Mouse (Mus musculus): ENCODE measurements at regions not wholly inside any gene's neighbourhood (a gene's known extent, or its start where the extent isn't known, plus 50 kb on each side); places are given as distances from the start of the nearest gene placed in this dataset.

DNA sequence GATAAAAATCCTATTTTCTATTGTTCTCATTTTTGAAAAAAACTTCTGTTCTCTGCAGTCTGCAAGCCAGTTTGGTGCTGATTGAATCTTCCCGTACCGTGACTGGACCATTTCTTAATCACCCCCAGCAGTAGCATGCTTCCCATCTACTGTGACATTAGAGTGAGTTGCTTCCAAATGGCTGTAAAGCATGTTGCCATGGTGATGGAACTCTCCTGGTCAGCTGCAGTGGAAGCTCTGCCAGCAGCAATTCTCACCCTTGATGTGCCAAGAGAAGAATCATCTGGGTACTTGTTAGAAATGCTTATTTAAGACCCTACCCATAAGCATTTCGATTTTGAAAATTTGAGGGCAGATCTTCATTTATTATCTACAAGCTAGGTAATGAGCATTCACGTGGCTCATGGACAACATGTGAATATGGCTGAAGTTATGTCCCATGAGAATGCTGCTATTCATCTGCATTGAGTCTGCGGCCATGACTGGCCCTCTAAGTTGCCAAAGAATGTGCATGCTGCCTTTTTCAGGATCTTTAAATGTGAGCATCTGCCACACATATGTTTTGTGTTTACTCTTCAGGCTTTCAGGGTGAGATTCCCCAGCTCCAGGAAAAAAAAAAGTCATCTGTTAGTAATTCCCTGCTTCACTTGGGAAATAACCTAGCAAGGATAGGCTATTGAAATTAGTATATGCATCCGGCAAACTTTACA is 62.8 kb downstream of the H2al1n start:
- Histone ChIP-seq H3K9me3 (ENCODE audit: low read length) (no peaks in the 10 kb centered on the region), H3K4me3 (replicated peaks; ENCODE audit: low read length) (no peak overlapping the region), H3K4me1 (replicated peaks; ENCODE audit: low read depth, low read length) (no peaks in the 10 kb centered on the region), H3K27me3 (ENCODE audit: insufficient read depth, low read length) (no peaks in the 10 kb centered on the region), H3K36me3 (ENCODE audit: insufficient read depth, low read length) (no peaks in the 10 kb centered on the region)
- TF ChIP-seq CTCF (conservative IDR thresholded peaks at IDR 0.05; ENCODE audit: low read length) (no peak), NANOG (IDR thresholded peaks at IDR 0.05; ENCODE audit: borderline replicate concordance, low read length) (no peak), POU5F1 (IDR thresholded peaks at IDR 0.05; ENCODE audit: borderline replicate concordance, low read length) (no peak)

GRCm38 (mm10) chrX:14279312-14279711 is 68.4 kb downstream of the H2al1n start:
- Histone ChIP-seq H3K36me3 (ENCODE audit: insufficient read depth, low read length) (no peaks in the 10 kb centered on the region), H3K4me3 (replicated peaks; ENCODE audit: low read length) (no peak overlapping the region), H3K9me3 (ENCODE audit: low read length) (no peaks in the 10 kb centered on the region), H3K4me1 (replicated peaks; ENCODE audit: low read depth, low read length) (no peaks in the 10 kb centered on the region), H3K27me3 (ENCODE audit: insufficient read depth, low read length) (no peaks in the 10 kb centered on the region)
- TF ChIP-seq CTCF (conservative IDR thresholded peaks at IDR 0.05; ENCODE audit: low read length), result no peak
- TF ChIP-seq NANOG (IDR thresholded peaks at IDR 0.05; ENCODE audit: borderline replicate concordance, low read length), result no peak
- no peak for TF ChIP-seq POU5F1 (IDR thresholded peaks at IDR 0.05; ENCODE audit: borderline replicate concordance, low read length)

GRCm38 (mm10) chrX:14279736-14280135 is 68.8 kb downstream of the H2al1n start:
- no peaks in the 10 kb centered on the region for H3K4me1 ChIP-seq (replicated peaks; ENCODE audit: low read depth, low read length)
- H3K36me3 ChIP-seq (ENCODE audit: insufficient read depth, low read length), result no peaks in the 10 kb centered on the region
- no peak overlapping the region for H3K4me3 ChIP-seq (replicated peaks; ENCODE audit: low read length)
- H3K9me3 ChIP-seq (ENCODE audit: low read length), result no peaks in the 10 kb centered on the region
- H3K27me3 ChIP-seq (ENCODE audit: insufficient read depth, low read length), result no peaks in the 10 kb centered on the region
- no peak for TF ChIP-seq CTCF (conservative IDR thresholded peaks at IDR 0.05; ENCODE audit: low read length)
- no peak for TF ChIP-seq POU5F1 (IDR thresholded peaks at IDR 0.05; ENCODE audit: borderline replicate concordance, low read length)
- no peak for TF ChIP-seq NANOG (IDR thresholded peaks at IDR 0.05; ENCODE audit: borderline replicate concordance, low read length)

- H3K36me3 ChIP-seq (ENCODE audit: insufficient read depth, low read length), result no peaks in the 10 kb centered on the region
- H3K4me1 ChIP-seq (replicated peaks; ENCODE audit: low read depth, low read length), result no peaks in the 10 kb centered on the region
- H3K27me3 ChIP-seq (ENCODE audit: insufficient read depth, low read length), result no peaks in the 10 kb centered on the region
- H3K4me3 ChIP-seq (replicated peaks; ENCODE audit: low read length), result no peak overlapping the region
- H3K9me3 ChIP-seq (ENCODE audit: low read length), result peaks cover 3% of the 10 kb centered on the region; the same call in 1 of the 2 replicates
- no peak for TF ChIP-seq POU5F1 (IDR thresholded peaks at IDR 0.05; ENCODE audit: borderline replicate concordance, low read length)
- no peak for TF ChIP-seq CTCF (conservative IDR thresholded peaks at IDR 0.05; ENCODE audit: low read length)
- no peak for TF ChIP-seq NANOG (IDR thresholded peaks at IDR 0.05; ENCODE audit: borderline replicate concordance, low read length)
These were observed 83.9 kb downstream of the H2al1n start for GRCm38 (mm10) chrX:14294890-14295289.

GRCm38 (mm10) chrX:14302125-14302524 is 91.2 kb downstream of the H2al1n start:
- no peaks in the 10 kb centered on the region for H3K4me1 ChIP-seq (replicated peaks; ENCODE audit: low read depth, low read length)
- H3K9me3 ChIP-seq (ENCODE audit: low read length), result peaks cover 31% of the 10 kb centered on the region
- no peak overlapping the region for H3K4me3 ChIP-seq (replicated peaks; ENCODE audit: low read length)
- no peaks in the 10 kb centered on the region for H3K36me3 ChIP-seq (ENCODE audit: insufficient read depth, low read length)
- H3K27me3 ChIP-seq (ENCODE audit: insufficient read depth, low read length), result no peaks in the 10 kb centered on the region
- TF ChIP-seq POU5F1 (IDR thresholded peaks at IDR 0.05; ENCODE audit: borderline replicate concordance, low read length), result no peak
- peak; percentile 42; the same call in 1 of the 2 replicates for TF ChIP-seq NANOG (IDR thresholded peaks at IDR 0.05; ENCODE audit: borderline replicate concordance, low read length)
- TF ChIP-seq CTCF (conservative IDR thresholded peaks at IDR 0.05; ENCODE audit: low read length), result no peak

GRCm38 (mm10) chrX:14312746-14313145 is 101.8 kb downstream of the H2al1n start:
- TF ChIP-seq NANOG (IDR thresholded peaks at IDR 0.05; ENCODE audit: borderline replicate concordance, low read length) (no peak), CTCF (conservative IDR thresholded peaks at IDR 0.05; ENCODE audit: low read length) (no peak), POU5F1 (IDR thresholded peaks at IDR 0.05; ENCODE audit: borderline replicate concordance, low read length) (no peak)
- Histone ChIP-seq H3K4me3 (replicated peaks; ENCODE audit: low read length) (no peak overlapping the region), H3K9me3 (ENCODE audit: low read length) (peaks cover 9% of the 10 kb centered on the region; the same call in 1 of the 2 replicates), H3K4me1 (replicated peaks; ENCODE audit: low read depth, low read length) (no peaks in the 10 kb centered on the region), H3K36me3 (ENCODE audit: insufficient read depth, low read length) (no peaks in the 10 kb centered on the region), H3K27me3 (ENCODE audit: insufficient read depth, low read length) (no peaks in the 10 kb centered on the region)

DNA sequence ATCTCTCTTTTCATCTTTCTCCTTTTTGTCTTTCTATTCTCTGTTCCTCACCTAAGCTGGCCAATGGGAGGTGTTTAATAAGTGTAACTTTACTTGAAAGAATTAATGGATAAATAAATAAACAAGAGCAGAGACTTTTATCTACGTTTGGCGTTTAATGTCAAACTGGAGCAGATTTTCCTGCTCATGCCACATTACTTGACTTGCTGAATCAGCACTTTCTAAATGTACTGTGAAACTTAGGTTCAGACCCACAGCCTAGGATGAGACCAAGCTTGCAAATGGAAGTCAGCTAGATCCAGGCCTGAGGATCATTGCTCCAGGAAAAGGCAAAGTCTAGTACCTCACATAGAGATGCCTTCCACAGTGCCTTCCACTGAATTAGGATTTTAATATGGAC is 141.5 kb downstream of the H2al1n start:
- H3K9me3 ChIP-seq (ENCODE audit: low read length), result no peaks in the 10 kb centered on the region
- H3K4me3 ChIP-seq (replicated peaks; ENCODE audit: low read length), result no peak overlapping the region
- H3K27me3 ChIP-seq (ENCODE audit: insufficient read depth, low read length), result no peaks in the 10 kb centered on the region
- TF ChIP-seq POU5F1 (IDR thresholded peaks at IDR 0.05; ENCODE audit: borderline replicate concordance, low read length) (no peak), NANOG (IDR thresholded peaks at IDR 0.05; ENCODE audit: borderline replicate concordance, low read length) (no peak), CTCF (conservative IDR thresholded peaks at IDR 0.05; ENCODE audit: low read length) (no peak)
- H3K4me1 ChIP-seq (replicated peaks; ENCODE audit: low read depth, low read length), result no peaks in the 10 kb centered on the region
- H3K36me3 ChIP-seq (ENCODE audit: insufficient read depth, low read length), result no peaks in the 10 kb centered on the region

DNA sequence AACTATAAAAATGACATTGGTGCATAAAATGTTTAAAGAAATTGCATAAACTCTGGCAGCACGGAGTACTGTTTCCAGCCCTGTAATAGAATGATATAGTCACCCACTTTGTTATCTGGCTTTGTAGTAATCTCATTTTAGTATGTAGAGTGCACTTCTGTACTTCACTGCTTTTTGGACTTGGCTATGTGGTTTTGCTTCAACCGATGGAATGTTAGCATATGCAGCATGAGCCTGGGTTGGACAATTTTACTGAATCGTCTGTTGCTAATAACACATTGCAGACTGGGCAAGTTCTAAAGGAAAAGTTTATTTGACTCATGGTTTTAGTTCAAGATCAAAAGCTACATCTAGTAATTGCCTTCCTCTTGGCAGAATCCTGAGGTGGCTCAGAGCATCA is 142.4 kb downstream of the H2al1n start:
- H3K27me3 ChIP-seq (ENCODE audit: insufficient read depth, low read length), result no peaks in the 10 kb centered on the region
- no peak overlapping the region for H3K4me3 ChIP-seq (replicated peaks; ENCODE audit: low read length)
- no peak for TF ChIP-seq NANOG (IDR thresholded peaks at IDR 0.05; ENCODE audit: borderline replicate concordance, low read length)
- no peak for TF ChIP-seq CTCF (conservative IDR thresholded peaks at IDR 0.05; ENCODE audit: low read length)
- no peak for TF ChIP-seq POU5F1 (IDR thresholded peaks at IDR 0.05; ENCODE audit: borderline replicate concordance, low read length)
- H3K4me1 ChIP-seq (replicated peaks; ENCODE audit: low read depth, low read length), result no peaks in the 10 kb centered on the region
- H3K9me3 ChIP-seq (ENCODE audit: low read length), result no peaks in the 10 kb centered on the region
- no peaks in the 10 kb centered on the region for H3K36me3 ChIP-seq (ENCODE audit: insufficient read depth, low read length)
